Mouse (Mus musculus) heart, postnatal 4 days (tissue): Measurements from ENCODE around the gene Tbc1d23. TPM values are rescaled to one million over a fixed set of nuclear protein-coding genes. Genes with fewer than 3 reads are reported as not detected.
A peak's percentile ranks its signal among the peaks of the same experiment; 100 is the strongest.
"Not testable (repeated sequence)": the region's sequence is repeated elsewhere in the genome, so short reads cannot be mapped to it uniquely, and the experiment has no call there.

Experiments used
- DNase-seq: peaks from one replicate; pipeline ENCODE4 v3.0.0; 2021
- total RNA-seq, 2 experiments: library from RNA; stranded (reverse); gene quantifications; 2 replicates each; pipeline ENCODE4 v1.2.3; 2021

Tbc1d23 gene
- total RNA-seq, 2 experiments from 2014 or later = 33.4 to 33.8 TPM

DNA sequence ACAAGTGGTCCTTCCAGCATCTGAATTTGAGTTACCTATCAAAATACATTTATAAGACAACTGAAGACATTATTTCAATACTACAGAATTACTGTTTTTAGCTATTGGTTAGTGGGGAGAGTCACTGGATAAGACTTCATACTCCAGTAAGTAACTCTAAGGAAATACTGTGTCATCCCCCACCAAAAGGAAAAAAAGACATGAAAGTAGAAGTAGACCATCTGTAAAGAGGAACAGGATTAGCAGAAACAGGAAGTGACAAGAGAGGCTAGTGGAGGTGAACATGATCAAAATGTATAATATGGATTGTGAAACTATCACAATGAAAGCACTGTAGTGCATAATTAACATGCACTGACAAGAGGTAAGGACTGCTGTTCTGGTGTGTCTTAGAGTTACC is 15.3 kb downstream of the Tbc1d23 start:
- no peak for DNase-seq

DNA sequence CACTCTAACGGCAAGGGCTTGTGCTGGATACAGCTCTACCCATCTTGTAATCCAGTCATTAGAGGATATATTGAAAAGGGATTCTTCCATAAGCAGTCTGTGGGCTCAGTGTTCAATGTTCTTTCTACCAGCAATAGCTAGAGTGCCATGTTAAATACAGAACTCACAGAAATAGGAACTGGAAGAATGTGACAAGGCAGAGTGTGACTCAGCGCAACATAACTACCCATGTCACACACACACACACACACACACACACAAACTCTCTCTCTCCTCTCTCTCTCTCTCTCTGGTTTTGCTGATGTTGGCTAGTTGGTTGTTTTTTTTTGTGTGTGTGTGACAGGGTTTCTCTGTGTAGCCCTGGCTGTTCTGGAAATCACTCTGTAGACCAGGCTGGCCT is 20.3 kb downstream of the Tbc1d23 start:
- no peak for DNase-seq

DNA sequence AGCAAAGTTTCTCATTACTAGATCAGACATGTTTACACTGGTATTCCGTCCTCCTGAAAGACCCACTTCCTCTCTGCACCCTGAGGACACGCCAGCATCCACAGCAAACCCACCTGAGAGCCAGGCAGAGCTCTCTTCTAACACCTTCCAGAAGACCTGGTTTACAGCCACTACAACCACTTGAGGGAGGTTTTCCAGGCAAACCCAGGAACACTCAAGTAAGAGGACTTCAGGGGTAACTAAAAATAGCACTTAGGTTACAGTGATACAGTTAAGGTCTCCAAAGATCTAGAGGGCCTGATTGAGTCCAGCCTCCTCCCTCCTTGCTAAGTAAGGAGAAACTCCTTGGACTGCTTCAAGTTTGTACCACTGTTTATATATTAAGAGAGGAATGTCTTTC is 23.0 kb downstream of the Tbc1d23 start:
- DNase-seq = no peak

DNA sequence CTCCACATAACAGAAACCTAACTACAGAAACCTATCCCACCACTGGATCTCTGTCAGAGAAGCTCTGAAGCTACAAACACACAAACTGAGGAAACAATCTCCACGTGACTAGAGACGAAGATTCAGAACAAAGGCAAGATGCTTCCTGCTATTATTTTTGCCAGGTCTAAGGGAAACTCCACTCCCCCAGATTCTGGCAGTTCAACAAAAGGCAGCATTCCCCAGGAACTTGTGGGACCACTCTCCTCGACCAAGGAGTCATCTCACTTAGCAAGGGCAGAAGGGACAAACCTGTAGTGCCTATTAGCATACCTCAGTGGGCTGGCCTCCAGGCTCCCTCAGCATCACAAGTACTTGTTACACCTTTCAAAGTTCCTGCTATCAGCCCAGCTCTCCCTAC is 34.0 kb downstream of the Tbc1d23 start:
- no peak for DNase-seq

DNA sequence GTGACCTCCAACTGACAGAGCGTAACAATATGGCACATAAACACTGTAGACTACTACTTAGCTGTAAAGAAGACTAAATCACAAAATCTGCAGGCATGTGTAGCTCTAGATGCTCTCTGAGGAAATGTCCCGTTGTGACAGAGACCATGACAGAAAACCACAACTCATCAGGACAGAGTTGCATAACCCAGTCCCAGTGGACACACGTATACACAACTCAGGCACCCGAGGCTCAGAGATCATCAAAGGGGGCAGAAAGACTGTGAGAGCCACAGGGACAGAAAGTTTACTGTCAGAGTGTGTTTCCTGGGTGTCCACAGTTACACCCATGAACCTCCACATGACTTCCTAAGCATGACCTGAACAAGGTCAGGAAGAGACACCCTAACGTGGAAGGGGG is 34.7 kb downstream of the Tbc1d23 start:
- no peak for DNase-seq

DNA sequence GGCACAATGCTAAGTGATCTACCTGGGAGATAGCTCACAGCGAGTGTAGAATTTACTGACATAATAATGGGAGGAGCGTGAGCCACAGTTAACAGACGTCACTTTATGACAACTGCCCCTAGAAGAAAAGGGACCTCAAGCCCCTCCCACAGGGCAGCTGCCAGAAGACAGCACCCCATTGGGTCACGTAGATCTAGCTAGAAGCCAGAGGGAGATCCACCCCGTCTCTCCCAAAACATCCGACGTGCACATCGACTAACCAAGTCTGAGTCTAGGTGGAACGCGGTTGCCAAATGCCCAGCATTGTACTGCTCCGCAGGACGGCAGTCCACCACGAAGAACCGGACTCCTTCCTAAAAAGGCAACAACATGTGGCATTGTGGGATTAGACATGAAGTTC is 40.1 kb downstream of the Tbc1d23 start:
- no peak for DNase-seq

DNA sequence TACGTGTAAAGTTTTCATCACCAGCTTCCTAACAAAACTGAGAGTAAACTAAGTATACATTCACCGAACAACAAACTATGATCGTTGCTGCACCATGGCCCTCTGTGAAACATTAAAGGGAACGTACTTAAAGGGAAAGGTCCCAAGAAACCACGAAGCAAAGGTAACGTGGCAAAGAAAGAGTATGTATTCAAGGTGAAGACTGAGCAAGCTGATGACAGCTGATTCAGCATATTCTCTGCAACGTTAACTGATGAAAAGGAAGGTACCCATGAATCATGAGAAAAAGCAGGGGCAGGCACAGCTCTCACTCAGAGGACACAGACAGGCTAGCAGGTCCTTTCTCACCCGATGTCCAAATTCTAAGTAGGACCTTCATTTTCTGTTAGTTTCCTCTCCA is 40.9 kb downstream of the Tbc1d23 start:
- DNase-seq = no peak

DNA sequence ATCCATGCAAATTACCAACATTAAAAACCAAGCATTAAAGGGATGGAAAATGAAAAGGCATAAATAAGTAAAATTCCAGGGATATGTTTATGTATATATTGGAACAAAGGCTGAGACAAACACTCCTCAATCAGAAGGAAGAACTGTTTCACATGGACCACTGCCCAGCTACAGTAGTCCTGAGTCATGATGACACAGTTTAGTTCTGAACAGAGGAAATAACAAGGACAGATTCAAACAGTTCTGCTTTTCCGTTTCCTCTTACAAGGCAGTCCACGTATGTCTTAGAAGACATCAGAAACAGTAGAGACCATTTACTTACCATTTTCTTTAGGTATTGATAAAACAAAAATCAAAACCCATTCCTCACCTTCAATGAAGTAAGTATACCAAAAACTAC is 41.8 kb downstream of the Tbc1d23 start:
- no peak for DNase-seq

DNA sequence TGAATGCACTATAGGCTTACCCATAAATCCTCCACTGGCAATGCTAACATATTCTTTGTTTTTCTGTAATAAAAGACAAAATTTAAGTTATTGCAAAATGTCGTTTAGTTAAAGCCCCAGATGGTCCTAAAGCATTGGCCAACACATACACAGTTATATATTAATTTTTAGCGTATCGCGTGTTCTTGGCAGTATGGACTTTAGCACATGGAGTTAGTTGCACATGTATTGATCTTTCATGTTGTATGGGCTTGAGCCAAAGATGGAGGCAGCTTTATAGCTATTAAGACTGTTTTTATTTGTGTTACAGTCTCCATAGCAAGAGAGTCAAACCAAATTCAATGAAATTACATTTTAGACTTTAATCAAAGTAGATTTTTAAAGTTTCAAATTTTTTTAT is 44.7 kb downstream of the Tbc1d23 start:
- no peak for DNase-seq

DNA sequence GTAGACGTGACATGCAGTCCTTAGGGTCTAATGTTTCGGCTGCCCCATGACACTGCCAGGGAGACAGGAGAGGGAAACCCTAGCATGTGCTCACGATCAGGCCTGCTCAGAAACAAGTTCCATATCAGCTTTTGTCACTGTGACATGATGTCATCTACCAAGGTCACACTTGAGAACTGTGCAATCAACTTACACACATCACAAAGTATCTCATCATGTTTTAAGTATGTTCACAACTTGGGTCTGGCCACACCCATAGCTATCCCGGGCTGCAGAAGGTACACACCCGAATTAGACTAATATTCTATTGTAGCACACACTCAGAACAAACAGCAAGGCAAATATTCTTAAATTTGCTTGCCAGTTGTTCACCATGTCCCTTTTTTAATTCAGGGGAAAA is 49.3 kb downstream of the Tbc1d23 start:
- DNase-seq = no peak

DNA sequence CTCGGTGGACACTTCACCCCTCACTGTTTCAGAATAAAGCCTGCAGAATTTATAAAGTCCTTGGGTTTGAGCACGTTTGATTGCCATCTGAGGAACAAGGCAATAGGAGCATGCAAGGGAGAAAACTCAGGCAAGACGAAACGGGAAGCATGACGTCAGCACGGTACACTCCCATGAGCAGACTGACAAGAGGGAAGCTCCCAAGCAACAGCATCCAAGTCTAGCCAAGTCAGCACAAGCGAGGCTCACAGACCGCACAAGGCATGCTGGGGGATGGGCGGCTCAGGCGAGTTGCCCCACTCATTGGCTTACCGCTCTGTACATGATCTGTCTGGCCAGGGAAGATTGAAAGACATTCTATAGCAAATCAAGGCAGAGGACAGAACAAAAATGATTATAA is 50.1 kb downstream of the Tbc1d23 start:
- peak; percentile 20 for DNase-seq

DNA sequence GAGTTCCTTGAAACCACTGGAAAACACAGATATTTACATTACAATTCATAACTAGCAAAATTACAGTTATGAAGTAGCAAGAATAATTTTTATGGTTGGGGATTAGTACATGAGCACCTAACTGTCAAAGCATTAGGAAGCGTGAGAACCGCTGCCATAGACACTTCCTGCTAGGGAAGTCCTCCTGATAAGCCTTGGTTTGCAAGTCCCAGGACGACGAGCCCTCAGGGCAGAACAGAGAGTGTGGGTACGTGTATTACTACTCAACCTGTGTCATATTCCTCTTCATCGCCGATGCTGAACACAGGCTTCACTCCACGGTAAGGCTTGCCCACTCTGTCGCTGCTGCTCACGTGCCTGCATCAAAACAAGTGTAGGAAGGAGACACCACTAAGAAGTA is 53.6 kb downstream of the Tbc1d23 start:
- DNase-seq = no peak

DNA sequence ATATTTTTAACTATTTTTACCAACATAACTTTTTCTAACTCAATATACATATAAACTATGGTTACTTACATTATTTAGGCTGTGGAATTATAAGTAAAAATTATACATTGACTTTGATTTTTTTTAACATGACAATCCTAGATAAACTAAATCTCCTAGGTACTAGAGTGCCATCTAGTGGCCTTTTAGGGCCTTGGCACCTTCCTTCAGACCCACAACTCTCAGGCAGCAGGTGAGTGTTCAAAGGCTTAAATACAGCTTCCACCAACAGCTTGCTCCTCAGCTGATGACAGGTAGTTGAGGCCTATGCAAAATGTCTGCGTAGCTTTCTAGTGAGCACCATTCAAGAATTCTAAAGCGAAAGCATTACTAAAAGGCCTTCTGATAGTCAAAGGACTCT is 54.0 kb downstream of the Tbc1d23 start:
- peak; percentile 38 for DNase-seq

DNA sequence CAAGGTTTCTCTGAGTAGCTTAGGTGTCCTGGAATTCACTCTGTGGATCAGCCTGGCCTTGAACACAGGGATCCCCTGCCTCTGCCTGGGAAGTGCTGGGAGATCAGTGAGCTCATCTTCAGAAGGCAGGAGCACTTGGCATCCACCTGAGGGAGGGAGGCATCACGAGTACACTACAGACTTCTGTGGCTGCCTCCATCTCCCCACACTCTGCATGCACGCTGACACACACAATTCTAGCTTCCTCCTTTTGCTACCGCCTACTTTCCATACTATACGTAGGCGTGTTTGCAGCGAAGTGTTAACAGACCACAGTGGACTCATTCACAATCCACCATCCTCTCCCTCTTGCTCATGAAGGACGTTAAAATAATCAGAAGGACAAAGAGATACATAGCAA is 55.0 kb downstream of the Tbc1d23 start:
- no peak for DNase-seq

DNA sequence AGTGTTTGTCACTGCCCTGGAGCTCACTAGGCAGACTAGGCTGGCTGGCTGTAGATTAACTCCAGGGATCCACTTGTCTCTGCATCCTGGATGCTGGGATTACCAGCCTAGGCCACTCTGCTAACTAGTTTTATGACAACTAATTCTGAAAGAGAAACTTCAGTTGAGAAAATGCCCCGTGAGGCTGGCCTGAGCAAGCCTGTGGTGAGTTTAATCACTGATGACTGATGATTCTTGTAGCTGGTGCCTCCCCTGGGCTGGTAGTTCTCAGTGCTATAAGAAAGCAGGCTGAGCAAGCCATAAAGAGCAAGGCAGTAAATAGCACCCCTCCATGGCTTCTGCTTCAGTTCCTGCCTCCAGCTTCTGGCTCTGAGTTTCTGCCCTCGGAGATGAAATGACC is 55.6 kb downstream of the Tbc1d23 start:
- no peak for DNase-seq

DNA sequence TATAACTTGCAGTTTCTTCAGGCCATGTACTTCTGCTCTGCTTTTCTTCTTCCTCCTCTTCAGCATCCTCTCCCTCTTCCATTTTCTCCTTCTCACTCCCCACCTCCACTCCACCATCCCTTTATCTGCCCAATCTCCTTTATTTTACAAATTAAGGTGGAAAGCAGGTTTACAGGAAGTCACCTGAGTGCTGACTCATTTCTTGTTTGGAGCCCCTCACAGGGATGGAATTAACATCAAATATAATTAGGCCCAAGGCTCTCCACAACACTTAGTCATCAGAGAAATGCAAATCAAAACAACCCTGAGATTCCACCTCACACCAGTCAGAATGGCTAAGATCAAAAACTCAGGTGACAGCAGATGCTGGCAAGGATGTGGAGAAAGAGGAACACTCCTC is 56.8 kb downstream of the Tbc1d23 start:
- DNase-seq = not testable (repeated sequence)

DNA sequence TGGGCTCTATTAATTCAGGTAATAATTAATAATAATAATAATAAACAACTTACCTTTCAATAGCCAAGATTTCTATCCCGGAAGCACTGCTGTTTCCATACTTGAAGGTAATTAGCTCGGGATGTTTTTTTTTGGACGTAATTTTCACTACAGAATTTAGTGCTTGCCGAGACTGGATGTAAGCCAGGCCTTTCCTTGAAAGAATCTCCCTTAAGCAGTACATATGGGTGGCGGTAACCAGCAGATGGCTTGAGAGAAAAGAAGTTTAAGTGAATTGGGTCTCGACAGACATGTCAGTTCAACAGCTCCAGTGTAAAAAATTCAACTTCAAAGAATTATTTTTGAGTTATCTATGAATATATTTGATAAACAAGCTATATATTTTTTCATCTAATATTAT is 59.7 kb downstream of the Tbc1d23 start:
- no peak for DNase-seq

DNA sequence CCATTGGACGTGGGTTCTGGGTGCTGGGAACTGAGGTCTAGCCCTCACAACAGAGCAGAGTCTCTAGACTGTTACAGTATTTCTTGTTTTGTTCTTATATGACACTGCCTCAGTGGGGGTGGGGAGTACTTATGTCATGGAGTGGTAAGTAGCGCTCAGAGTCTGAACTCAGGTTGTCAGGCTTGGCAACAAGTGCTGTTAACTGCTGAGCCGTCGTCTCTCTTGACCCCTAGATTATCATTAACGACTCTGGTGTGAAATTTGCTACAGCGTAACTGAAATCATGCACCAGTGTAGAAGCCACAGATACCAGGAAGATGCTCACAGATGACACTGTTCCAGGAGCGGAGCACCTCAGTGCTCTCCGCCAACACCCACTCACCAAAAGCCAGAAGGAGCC is 60.1 kb downstream of the Tbc1d23 start:
- no peak for DNase-seq

DNA sequence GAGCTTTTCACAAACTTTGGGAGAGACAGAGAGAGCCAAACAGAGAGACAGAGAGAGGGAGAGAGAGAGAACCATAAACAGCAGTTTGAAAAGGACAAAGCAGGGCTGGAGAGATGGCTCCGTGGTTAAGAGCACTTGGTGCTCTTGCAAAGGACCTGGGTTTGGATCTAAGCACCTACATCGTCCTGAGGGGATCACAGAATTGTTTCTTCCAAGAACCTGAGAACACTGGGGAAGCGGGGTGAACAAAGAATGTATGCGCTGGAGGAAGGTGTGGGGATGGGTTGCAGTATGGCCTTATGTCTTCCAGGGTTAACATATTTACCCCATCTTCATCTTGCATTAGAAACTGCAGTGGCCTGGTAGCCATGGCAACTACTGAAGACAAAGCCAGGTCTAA is 63.1 kb downstream of the Tbc1d23 start:
- no peak for DNase-seq

DNA sequence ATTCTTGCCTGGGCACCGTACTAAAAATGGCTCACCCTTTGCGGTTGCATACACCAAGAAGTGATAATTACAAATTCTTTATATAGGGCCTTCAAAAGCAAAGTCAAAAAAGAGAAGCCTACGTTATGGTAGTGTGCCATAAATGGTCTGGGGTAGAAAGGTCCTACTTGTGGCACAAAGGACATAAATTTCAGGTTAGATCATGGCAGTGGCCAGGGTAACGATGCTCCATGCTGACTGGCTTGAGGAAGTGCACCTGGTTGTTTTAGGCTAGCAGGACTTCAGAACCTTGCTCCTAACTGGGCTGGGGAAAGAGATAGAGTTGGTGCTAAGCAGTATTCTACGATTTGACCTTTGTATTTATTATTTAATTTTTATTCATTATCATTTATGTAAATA is 63.8 kb downstream of the Tbc1d23 start:
- no peak for DNase-seq

DNA sequence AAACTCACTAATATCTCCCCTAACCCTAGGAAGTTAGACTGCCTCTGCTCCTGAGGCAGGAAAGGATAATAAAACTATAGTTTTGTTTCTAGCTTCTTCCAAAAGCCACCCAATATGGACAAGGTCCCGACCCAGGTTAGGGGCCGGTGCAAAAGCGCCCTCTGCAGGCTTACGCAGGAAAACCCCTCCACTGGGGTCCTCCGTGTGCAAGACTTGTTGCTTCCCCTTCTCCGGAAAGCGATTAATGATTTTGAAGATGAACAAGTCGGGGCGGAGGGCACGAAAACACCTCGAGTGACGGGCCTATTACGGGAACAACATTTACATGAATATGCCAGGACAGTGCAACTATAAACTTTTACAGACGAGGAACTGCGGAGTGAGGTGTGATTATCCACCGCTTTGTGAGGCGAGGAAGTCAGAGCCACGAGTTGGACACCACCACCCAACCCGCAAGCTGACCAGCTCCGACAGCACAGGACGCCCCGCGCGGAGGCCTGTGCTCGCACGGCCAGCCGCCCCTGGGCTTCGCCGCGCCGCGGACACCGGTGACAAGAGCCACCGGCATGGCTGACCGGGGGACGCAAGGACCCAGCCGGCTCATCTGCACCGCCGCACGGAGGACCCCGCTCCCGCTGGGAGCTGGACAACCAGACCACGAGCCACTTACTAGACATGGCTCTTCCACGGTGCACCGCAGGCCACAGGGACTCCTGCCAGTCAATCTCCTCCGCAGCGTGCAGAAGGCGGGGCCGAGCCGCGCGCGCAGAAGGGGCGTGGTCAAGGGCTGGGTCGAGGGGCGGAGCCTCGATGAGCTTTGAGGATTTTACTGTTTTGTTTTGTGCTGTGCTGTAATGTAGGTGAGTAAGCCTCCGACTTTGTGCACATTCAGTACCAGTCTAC is 64.4 kb downstream of the Tbc1d23 start, which contains the start of gene Nit2:
Gene Nit2 (minus strand): TSS at position 731 of the 903 bp plus-strand sequence.
- DNase-seq = peak; percentile 97

DNA sequence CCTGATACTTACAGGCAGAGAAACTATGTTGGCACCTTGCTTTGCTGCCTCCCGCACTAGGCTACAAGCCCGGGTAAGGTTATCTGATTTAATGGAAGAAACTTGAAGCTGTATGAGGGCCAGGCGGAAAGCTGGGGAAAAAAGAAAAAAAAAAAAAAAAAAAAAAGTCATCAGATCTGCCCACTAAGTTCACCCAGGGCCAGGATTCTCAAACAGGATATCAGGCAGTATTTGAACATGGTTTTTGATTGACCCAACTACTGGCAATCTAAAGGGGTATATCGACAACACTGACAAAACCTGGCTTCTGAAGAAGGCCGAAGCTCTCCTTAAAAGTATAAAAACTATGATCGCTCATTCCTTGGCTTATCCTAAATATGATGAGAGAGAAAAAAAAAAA is 65.2 kb downstream of the Tbc1d23 start:
- no peak for DNase-seq

DNA sequence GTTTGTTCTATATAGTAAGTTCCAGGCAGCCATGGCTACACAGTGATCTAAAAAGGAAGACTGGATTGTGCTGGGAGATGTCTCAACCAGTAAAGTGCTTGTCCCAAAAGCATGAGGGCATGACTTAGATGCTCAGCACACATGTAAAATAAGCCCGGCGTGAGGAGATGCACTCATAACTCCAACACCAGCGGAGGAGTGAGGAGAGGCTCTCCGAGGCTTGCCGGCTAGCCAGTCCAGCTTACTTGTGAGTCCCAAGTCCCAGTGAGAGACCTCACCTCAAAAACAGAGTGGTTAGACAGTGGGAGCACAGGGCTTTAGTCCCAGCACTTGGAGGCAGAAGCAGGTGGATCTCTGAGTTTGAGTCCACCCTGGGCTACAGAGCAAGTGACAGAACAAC is 66.1 kb downstream of the Tbc1d23 start:
- no peak for DNase-seq

DNA sequence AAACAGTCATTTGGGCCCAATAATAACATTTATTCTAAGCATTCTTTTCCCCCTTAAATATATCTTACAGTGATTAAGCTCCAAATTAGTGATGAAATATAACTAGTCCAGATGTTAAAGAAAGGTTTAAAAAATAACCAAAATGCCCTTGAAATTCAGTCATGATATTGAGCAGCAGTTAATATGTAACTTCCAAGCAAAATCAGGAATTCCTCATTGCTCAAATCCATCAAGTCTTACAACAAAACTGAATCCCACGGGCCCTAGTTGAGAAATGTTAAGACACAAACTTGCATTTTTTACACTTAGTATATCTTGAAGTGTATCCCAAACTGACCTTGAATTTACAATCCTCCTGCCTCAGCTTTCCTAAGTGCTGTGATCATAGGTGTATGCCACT is 67.6 kb downstream of the Tbc1d23 start:
- no peak for DNase-seq

DNA sequence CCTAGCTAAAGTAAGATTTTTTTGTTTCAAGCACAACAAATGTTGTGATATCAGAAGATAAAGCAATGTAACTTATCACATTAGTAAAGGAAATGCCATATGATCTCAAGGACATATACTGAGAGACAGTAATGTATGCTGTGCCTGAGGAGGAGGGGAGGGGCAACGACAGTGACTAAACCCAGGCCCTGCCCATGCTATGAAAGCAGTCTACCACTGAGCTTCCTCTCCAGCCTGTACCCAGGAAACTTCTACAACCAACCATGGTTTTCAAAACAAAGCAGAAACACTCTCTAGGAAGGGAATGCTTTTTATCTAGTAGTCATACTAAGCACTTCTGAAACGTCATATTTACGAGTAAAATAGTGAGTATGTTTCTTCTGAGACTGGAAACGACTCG is 68.5 kb downstream of the Tbc1d23 start:
- no peak for DNase-seq
